Mouse (Mus musculus): ENCODE results near the gene Gm5478.
"Not testable (repeated sequence)": the region's sequence is repeated elsewhere in the genome, so short reads cannot be mapped to it uniquely, and the experiment has no call there.

The Gm5478 gene

GRCm38 (mm10) chr15:101647280-101647679, at the start of gene Gm5478:
Gm5478 (minus strand) TSS chr15:101647380.
- DNase-seq: no peak

- DNase-seq: no peak
Observed at GRCm38 (mm10) chr15:101694207-101694606, 47.0 kb upstream of the Gm5478 start, which contains the start of gene Krt6a. Krt6a (minus strand) TSS chr15:101694307.

GRCm38 (mm10) chr15:101690460-101690859, 43.3 kb upstream of the Gm5478 start:
- not testable (repeated sequence) for DNase-seq

GRCm38 (mm10) chr15:101688161-101688560, 41.0 kb upstream of the Gm5478 start:
- no peak for DNase-seq

GRCm38 (mm10) chr15:101680187-101680586, 33.0 kb upstream of the Gm5478 start, which contains the start of gene Krt6b:
Krt6b (minus strand) TSS chr15:101680287.
- DNase-seq: no peak

- no peak for DNase-seq
Observed at GRCm38 (mm10) chr15:101675978-101676377, 28.8 kb upstream of the Gm5478 start.

- DNase-seq: no peak
Observed at GRCm38 (mm10) chr15:101652736-101653265, 5.6 kb upstream of the Gm5478 start.

- no peak for DNase-seq
Observed at GRCm38 (mm10) chr15:101627884-101628283, 19.3 kb downstream of the Gm5478 start, which contains the start of gene Gm5414. Gm5414 (minus strand) TSS chr15:101628188.

- no peak for DNase-seq
Observed at GRCm38 (mm10) chr15:101599123-101599522, 48.1 kb downstream of the Gm5478 start.
